Mouse (Mus musculus) embryonic facial prominence, embryonic 13.5 days (tissue): ENCODE measurements around the gene Lclat1. TPM values are rescaled to one million over a fixed set of nuclear protein-coding genes. Genes with fewer than 3 reads are reported as not detected.

Source experiments
- ATAC-seq: fragments of 200-750 bp; cut with Nextera tagmentation; 2 replicates; pipeline ENCODE4 v1.8.0; 2017; ENCODE audit warnings: low read depth; ENCODE audit not compliant: insufficient number of reproducible peaks, insufficient read depth, low FRiP score, low TSS enrichment
- H3K27ac ChIP-seq: fragments of 300-500 bp; sonication (generic); 2 replicates; pipeline ENCODE4 v1.5.1; 2015; ENCODE audit warnings: moderate library complexity, mild to moderate bottlenecking, inconsistent platforms
- H3K27me3 ChIP-seq: fragments of 300-500 bp; sonication (generic); 2 replicates; pipeline ENCODE4 v1.6.1; 2015; ENCODE audit warnings: mild to moderate bottlenecking, inconsistent platforms
- H3K36me3 ChIP-seq: fragments of 300-500 bp; sonication (generic); 2 replicates; pipeline ENCODE4 v1.6.1; 2015; ENCODE audit warnings: mild to moderate bottlenecking, inconsistent platforms
- H3K4me1 ChIP-seq: fragments of 300-500 bp; sonication (generic); 2 replicates; pipeline ENCODE4 v1.6.1; 2015; ENCODE audit warnings: inconsistent platforms
- H3K4me2 ChIP-seq: fragments of 300-500 bp; sonication (generic); 2 replicates; pipeline ENCODE4 v1.6.1; 2015; ENCODE audit warnings: moderate library complexity, mild to moderate bottlenecking, inconsistent platforms
- H3K4me3 ChIP-seq: fragments of 300-500 bp; sonication (generic); 2 replicates; pipeline ENCODE4 v1.5.1; 2015; ENCODE audit warnings: mild to moderate bottlenecking, inconsistent platforms
- H3K9ac ChIP-seq: fragments of 300-500 bp; sonication (generic); 2 replicates; pipeline ENCODE4 v1.6.1; 2015; ENCODE audit warnings: mild to moderate bottlenecking, inconsistent platforms
- H3K9me3 ChIP-seq: fragments of 300-500 bp; sonication (generic); 2 replicates; pipeline ENCODE4 v1.6.1; 2016; ENCODE audit warnings: inconsistent platforms
- WGBS: fragments of 180-500 bp; shearing (Covaris S2); methylation state at CpG from one replicate; pipeline ENCODE4 v1.1.7; 2015; ENCODE audit warnings: mixed read lengths; 5-methylcytosine and 5-hydroxymethylcytosine counted together
- polyA plus RNA-seq: library from polyadenylated mRNA; unstranded; fragments of >200 nt; fragmentation: Nextera tagmentation; extraction: Ambion mirVana; gene quantifications from 2 replicates; pipeline ENCODE4 v1.2.1, GENCODE M21; 2015

Gene Lclat1
- polyA plus RNA-seq, 1 experiment from 2014 or later, result 10.6 TPM

DNA sequence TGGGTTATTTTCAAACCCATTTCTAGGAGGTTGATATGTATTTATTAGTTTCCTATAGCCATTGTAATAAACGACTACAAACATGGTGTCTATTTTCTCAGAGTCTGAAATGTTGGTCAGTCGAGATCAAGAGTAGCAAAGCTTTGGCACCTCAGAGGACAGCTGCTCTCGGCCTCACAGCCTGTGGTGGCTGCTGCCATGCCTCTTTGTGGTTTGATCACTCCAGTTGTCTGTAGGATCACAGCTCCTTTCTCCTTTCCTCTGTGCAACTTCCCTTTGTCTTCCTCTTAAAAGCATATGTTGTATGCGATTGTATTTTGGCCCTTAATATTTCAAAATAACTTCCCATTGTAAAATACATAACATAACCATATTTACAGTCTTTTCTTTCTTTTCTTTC, 10.9 kb downstream of the Lclat1 start:
- no peak for ATAC-seq
- WGBS, result 76% methylated on average over 4 of the region's 4 CpGs
- no peaks in the 10 kb centered on the region for H3K9me3 ChIP-seq

GRCm38 (mm10) chr17:73119150-73119549, 11.4 kb downstream of the Lclat1 start:
- Histone ChIP-seq H3K9me3 (no peaks in the 10 kb centered on the region), H3K4me3 (no peak overlapping the region), H3K27ac (no peak overlapping the region), H3K4me1 (peaks cover 9% of the 10 kb centered on the region), H3K9ac (no peak overlapping the region), H3K27me3 (no peaks in the 10 kb centered on the region), H3K36me3 (no peaks in the 10 kb centered on the region), H3K4me2 (no peak overlapping the region)
- 84% methylated on average over 6 of the region's 6 CpGs for WGBS
- no peak for ATAC-seq

More for the DNA sequence above, 10.9 kb downstream of the Lclat1 start:
- no peak overlapping the region for H3K27ac ChIP-seq
- no peaks in the 10 kb centered on the region for H3K27me3 ChIP-seq
- H3K9ac ChIP-seq, result no peak overlapping the region
- no peak overlapping the region for H3K4me2 ChIP-seq
- no peaks in the 10 kb centered on the region for H3K36me3 ChIP-seq
- peaks cover 9% of the 10 kb centered on the region for H3K4me1 ChIP-seq
- no peak overlapping the region for H3K4me3 ChIP-seq

- no peak for ATAC-seq
- no peaks in the 10 kb centered on the region for H3K27me3 ChIP-seq
- H3K4me2 ChIP-seq, result no peak overlapping the region
- H3K9ac ChIP-seq, result no peak overlapping the region
- no peaks in the 10 kb centered on the region for H3K9me3 ChIP-seq
- no peaks in the 10 kb centered on the region for H3K36me3 ChIP-seq
- peaks cover 9% of the 10 kb centered on the region for H3K4me1 ChIP-seq
- H3K27ac ChIP-seq, result 0 out of 2 replicates have a peak overlapping the region, but pooled peaks have one; percentile 40
- no peak overlapping the region for H3K4me3 ChIP-seq
- 54% methylated on average over 5 of the region's 5 CpGs for WGBS
Observed at GRCm38 (mm10) chr17:73120545-73120944, 12.8 kb downstream of the Lclat1 start.

GRCm38 (mm10) chr17:73121726-73122125, 13.9 kb downstream of the Lclat1 start:
- Histone ChIP-seq H3K9me3 (no peaks in the 10 kb centered on the region), H3K27ac (no peak overlapping the region), H3K4me3 (no peak overlapping the region), H3K27me3 (no peaks in the 10 kb centered on the region), H3K4me1 (peaks cover 14% of the 10 kb centered on the region), H3K4me2 (no peak overlapping the region), H3K9ac (no peak overlapping the region), H3K36me3 (no peaks in the 10 kb centered on the region)
- WGBS, result 93% methylated on average over 2 of the region's 2 CpGs
- no peak for ATAC-seq

GRCm38 (mm10) chr17:73126349-73126748, 18.6 kb downstream of the Lclat1 start:
- Histone ChIP-seq H3K36me3 (no peaks in the 10 kb centered on the region), H3K9me3 (no peaks in the 10 kb centered on the region), H3K9ac (no peak overlapping the region), H3K4me1 (peaks cover 14% of the 10 kb centered on the region), H3K27me3 (no peaks in the 10 kb centered on the region), H3K27ac (no peak overlapping the region), H3K4me3 (no peak overlapping the region), H3K4me2 (no peak overlapping the region)
- 83% methylated on average over 2 of the region's 2 CpGs for WGBS
- ATAC-seq, result no peak

- H3K27ac ChIP-seq, result no peak overlapping the region
- no peaks in the 10 kb centered on the region for H3K36me3 ChIP-seq
- no peaks in the 10 kb centered on the region for H3K27me3 ChIP-seq
- H3K9ac ChIP-seq, result no peak overlapping the region
- H3K4me1 ChIP-seq, result peaks cover 14% of the 10 kb centered on the region
- H3K4me3 ChIP-seq, result no peak overlapping the region
- no peak overlapping the region for H3K4me2 ChIP-seq
- H3K9me3 ChIP-seq, result no peaks in the 10 kb centered on the region
- no peak for ATAC-seq
Observed at GRCm38 (mm10) chr17:73126903-73127302, 19.1 kb downstream of the Lclat1 start.

DNA sequence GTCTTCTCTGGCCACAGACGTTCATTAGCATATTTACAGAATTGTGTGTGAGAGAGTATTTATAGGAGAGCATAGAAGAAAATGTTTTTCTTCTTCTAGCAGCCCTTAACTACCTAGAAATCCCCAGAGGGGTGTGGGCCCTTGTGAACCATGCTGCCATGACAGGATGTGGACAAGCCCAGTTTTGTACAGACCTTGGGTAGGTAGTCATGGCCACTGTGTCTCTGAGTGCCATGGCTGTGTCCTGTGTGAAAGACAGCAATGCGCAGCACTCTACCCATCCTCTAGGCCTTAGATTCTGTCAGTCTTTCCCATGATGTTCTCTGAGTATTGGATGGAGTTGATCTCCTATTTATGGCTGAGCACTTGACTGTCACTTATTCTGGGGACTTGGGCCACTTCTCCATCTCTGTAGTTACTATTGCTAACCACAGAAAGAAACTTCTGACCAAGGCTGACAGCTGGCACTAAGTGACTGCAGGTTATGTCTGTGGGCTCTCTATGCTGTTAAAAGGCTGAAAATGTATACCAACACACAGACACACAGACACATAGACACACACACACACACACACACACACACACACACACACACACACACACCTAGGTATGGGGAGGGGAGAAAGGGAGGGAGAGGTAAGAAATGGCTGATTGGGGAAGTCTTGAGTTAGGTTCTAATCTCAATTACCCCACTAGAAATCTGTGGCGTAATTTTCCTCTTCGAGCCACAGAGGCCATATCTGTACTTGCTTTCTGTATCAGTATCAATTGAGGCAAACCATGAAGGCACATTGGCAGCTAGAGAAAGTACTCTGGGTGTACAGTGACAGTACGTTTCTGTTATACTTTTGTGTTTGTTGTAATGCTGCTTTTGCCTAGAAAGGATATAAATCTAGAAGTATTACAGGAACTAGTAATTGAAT, 29.0 kb downstream of the Lclat1 start:
- Histone ChIP-seq H3K4me1 (peaks cover 7% of the 10 kb centered on the region; the same call in 1 of the 2 replicates), H3K4me3 (no peak overlapping the region), H3K36me3 (no peaks in the 10 kb centered on the region), H3K4me2 (no peak overlapping the region), H3K27ac (no peak overlapping the region), H3K9ac (no peak overlapping the region), H3K27me3 (no peaks in the 10 kb centered on the region), H3K9me3 (no peaks in the 10 kb centered on the region)
- 92% methylated on average over 5 of the region's 5 CpGs for WGBS
- ATAC-seq, result no peak

DNA sequence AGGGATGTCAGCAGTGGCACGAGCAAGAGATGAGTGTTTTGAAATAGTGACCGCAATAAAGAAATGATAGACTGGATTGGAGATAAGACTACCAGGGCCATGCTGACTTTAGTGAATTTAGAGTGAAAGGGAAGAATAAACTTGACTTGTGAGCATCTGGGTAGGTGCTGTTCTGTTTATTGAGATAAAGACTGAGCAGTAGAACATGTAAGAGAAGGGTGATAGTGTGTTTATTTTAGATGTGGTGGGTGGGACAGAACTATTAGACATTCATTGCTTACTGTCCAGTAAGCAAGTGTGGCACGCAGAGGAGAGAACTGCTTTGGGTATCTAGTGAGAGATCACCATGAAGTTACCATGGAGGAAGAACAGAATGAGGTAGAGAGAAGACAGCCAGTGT, 30.4 kb downstream of the Lclat1 start:
- H3K4me3 ChIP-seq, result no peak overlapping the region
- H3K36me3 ChIP-seq, result no peaks in the 10 kb centered on the region
- no peaks in the 10 kb centered on the region for H3K9me3 ChIP-seq
- H3K27me3 ChIP-seq, result no peaks in the 10 kb centered on the region
- H3K9ac ChIP-seq, result no peak overlapping the region
- ATAC-seq, result no peak
- no peaks in the 10 kb centered on the region for H3K4me1 ChIP-seq
- no peak overlapping the region for H3K4me2 ChIP-seq
- H3K27ac ChIP-seq, result no peak overlapping the region
- 94% methylated on average over 3 of the region's 3 CpGs for WGBS

- no peak for ATAC-seq
- no peak overlapping the region for H3K27ac ChIP-seq
Observed at GRCm38 (mm10) chr17:73142029-73142428, 34.2 kb downstream of the Lclat1 start.

GRCm38 (mm10) chr17:73142445-73142844, 34.7 kb downstream of the Lclat1 start:
- Histone ChIP-seq H3K4me3 (no peak overlapping the region), H3K9ac (no peak overlapping the region), H3K9me3 (no peaks in the 10 kb centered on the region), H3K4me2 (no peak overlapping the region), H3K27me3 (no peaks in the 10 kb centered on the region), H3K4me1 (no peaks in the 10 kb centered on the region), H3K36me3 (no peaks in the 10 kb centered on the region), H3K27ac (no peak overlapping the region)
- no peak for ATAC-seq
- 72% methylated on average over 2 of the region's 2 CpGs for WGBS

More at GRCm38 (mm10) chr17:73142029-73142428, 34.2 kb downstream of the Lclat1 start:
- Histone ChIP-seq H3K9me3 (no peaks in the 10 kb centered on the region), H3K27me3 (no peaks in the 10 kb centered on the region), H3K36me3 (no peaks in the 10 kb centered on the region), H3K9ac (no peak overlapping the region), H3K4me3 (no peak overlapping the region), H3K4me1 (no peaks in the 10 kb centered on the region), H3K4me2 (no peak overlapping the region)
- 87% methylated on average over 4 of the region's 4 CpGs for WGBS

- H3K36me3 ChIP-seq, result no peaks in the 10 kb centered on the region
- no peak overlapping the region for H3K4me2 ChIP-seq
- H3K27me3 ChIP-seq, result no peaks in the 10 kb centered on the region
- no peaks in the 10 kb centered on the region for H3K4me1 ChIP-seq
- 88% methylated on average over 2 of the region's 2 CpGs for WGBS
- H3K9me3 ChIP-seq, result no peaks in the 10 kb centered on the region
- H3K9ac ChIP-seq, result no peak overlapping the region
- ATAC-seq, result no peak
- H3K4me3 ChIP-seq, result no peak overlapping the region
- no peak overlapping the region for H3K27ac ChIP-seq
Observed at GRCm38 (mm10) chr17:73145426-73145825, 37.6 kb downstream of the Lclat1 start.

DNA sequence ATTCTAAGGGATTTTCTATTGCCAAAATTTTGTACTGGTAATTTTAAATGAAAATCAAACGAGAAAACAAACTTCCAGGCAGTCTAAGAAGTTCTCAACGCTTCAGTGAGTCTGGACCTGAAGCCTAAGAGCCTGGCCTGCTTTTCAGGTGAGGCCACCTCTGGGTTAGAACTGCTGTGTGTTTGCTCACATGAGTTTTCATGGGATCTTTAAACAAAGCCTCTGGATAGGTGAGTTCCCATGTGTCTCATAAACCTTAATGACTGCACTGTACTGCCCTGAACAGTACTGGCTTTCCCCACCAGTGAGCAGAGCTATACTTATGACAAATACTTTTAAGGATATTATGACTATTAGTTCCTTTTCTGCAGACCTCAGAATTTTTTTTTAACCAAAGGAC, 40.8 kb downstream of the Lclat1 start:
- H3K4me1 ChIP-seq, result 0 out of 2 replicates have a peak, but pooled peaks cover 7% of the 10 kb centered on the region
- H3K27me3 ChIP-seq, result no peaks in the 10 kb centered on the region
- WGBS, result 78% methylated on average over 2 of the region's 2 CpGs
- H3K36me3 ChIP-seq, result no peaks in the 10 kb centered on the region
- H3K9ac ChIP-seq, result no peak overlapping the region
- H3K27ac ChIP-seq, result no peak overlapping the region
- no peaks in the 10 kb centered on the region for H3K9me3 ChIP-seq
- no peak overlapping the region for H3K4me3 ChIP-seq
- no peak for ATAC-seq
- H3K4me2 ChIP-seq, result no peak overlapping the region
